Mouse (Mus musculus): ENCODE measurements around the gene Sphk1. TPM values are rescaled to one million over a fixed set of nuclear protein-coding genes. Genes with fewer than 3 reads are reported as not detected.
"Not testable (repeated sequence)": the region's sequence is repeated elsewhere in the genome, so short reads cannot be mapped to it uniquely, and the experiment has no call there.

Sphk1 gene
- 1 to 10 TPM; 2.5 to 3.9 TPM for total RNA-seq (2021)

GRCm38 (mm10) chr11:116530187-116531147, at the start of gene Sphk1:
TSS of gene Sphk1 (plus strand) at chr11:116530925.
- DNase-seq, result no peak
- intact Hi-C loops (cut with DNase I), result no loop called here

DNA sequence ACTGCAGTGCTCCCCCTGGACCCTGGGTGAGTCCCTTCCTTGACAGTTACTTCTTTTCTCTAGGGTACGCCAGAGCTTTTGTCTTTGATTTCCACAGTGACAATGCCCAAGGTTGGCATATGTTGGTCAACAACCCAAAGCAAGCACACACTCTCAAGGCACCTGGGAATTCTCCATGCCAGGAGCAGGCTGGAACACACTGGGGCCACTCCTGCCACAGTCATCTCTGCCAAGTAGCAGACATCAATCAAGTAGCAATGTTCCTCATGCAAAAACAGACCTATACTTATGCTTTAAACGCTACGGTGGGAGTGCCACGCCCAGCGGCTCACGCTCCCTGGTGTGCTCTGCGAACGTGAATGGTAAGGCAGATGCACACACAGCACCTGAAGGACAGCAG, 49.8 kb upstream of the Sphk1 start:
- intact Hi-C loops (cut with DNase I), result no loop called here
- DNase-seq, result no peak

DNA sequence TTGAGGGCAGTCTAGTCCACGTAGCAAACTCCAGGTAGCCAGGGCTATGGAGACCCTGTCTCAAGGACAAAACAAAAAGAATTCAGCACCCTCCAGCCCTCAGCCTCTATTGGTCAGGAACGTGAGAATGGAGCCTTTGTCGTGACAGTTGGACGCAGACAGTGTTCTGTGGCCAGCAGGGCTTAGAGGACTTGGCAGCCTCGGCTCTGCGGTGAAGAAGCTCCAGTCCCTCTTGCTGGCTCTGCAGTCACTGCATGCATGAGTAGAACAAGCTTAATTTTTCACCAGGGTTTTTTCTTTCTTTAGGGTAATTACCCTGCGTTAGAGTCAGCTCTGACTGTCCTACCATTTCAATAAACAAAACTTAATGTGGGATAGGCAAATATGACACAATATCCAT, 48.9 kb upstream of the Sphk1 start:
- intact Hi-C loops (cut with DNase I), result no loop called here
- DNase-seq, result no peak

DNA sequence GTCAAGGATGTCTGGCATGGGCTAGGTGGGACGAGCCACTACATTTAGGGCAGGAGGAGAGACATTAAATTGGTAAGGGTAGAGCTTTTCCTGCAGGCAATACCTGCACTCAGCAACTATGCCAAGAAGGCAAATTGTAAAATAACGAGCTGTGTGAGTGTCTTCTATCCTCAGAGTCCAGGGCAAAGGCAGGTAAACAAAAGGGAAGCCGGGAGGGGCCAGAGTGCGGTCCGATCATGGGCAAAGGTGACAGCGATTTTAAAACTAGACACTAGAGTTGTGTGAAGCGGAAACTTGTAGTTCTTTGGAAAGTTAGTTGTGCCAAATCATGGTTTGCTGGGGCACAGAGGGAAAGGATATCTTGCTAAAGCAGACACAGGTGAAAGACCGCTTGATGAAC, 46.5 kb upstream of the Sphk1 start:
- DNase-seq, result no peak
- intact Hi-C loops (cut with DNase I), result no loop called here

- no peak for DNase-seq
- intact Hi-C loops (cut with DNase I), result no loop called here
These were observed 42.5 kb upstream of the Sphk1 start for GRCm38 (mm10) chr11:116488207-116488606.

GRCm38 (mm10) chr11:116488693-116489375, 41.9 kb upstream of the Sphk1 start:
- intact Hi-C loops (cut with DNase I), result no loop called here
- DNase-seq, result no peak

DNA sequence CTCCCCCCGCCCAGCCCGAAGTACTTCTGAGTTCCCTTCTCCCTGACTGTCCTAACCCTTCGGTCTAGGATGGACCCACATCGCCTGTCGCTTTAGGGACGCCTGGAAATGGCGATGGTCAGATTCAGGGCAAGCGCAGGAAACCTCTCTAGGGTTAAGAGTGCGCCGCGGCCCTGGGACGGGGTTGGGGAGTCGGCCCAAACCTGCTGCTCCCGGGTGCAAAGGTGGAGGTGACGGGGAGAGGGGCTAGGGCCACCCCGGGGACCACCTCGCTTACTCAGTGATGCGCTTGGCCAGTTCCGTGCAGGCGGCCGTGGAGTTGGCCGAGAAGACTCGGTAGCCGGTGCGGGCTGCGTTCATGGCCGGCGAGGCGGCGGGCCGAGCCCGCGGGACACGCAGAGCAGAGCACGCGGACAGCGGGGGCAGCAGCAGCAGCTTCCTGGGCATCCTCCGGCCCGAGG, 40.9 kb upstream of the Sphk1 start:
- intact Hi-C loops (cut with DNase I), result no loop called here
- no peak for DNase-seq

DNA sequence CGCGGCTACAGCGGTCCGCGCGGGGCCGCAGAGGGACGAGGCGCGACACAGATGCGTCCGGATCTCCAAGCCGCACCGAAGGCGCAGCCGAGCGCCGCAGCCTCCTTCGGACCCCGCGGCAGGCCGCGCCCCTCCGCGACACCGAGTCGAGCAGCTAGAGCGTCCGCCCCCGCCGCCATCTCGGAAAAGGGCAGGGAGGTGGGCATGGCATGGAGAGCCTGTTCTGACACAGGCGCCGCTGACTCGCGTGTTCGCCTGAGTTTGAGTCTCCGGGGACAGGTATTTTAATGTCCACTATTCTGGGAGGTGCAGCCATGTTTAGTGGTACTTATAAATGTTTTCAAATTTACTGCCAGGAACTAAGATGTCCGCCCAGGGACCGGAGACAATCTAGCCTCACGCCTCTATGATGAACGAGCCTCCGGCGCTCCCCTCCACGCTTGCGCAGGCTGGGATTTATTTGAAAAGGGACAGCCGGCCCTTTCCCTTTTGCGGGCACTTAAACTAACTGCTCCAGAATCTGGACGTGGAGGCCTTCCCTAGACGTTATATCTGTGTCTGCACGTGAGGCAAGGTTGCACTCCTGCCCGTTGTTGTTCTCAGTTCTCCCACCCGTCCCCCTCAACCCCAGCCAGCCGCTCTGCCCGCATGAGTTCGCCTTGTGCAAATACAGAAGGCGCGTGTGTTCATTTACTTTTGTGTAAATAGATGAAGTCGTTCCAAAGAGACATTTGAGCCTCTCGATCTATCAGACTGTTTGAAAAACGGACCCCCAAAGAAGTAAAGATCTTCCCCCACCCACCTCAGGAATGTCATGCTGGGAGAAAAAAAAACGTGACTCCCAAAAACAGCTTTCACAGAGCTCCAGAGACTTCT, 40.3 kb upstream of the Sphk1 start:
- intact Hi-C loops (cut with DNase I), result no loop called here
- peak; percentile 92 to 93 for DNase-seq

DNA sequence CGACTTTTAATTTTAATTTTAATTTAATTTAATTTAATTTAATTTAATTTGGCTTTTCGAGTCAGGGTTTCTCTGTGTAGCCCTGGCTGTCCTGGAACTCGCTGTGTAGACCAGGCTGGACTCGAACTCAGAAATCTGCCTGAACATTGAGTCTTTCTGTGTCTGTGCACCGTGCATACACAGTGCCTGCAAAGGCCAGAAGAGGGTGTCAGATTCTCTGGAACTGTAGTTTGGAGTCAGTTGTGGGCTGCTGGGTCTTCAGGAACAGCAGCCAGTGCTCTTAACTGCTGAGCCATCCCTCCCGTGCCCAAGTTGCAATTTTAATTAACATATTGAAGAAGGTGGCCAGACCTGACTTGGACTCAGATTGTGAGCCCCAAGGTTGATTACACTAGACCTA, 39.4 kb upstream of the Sphk1 start:
- no peak for DNase-seq
- intact Hi-C loops (cut with DNase I), result no loop called here

DNA sequence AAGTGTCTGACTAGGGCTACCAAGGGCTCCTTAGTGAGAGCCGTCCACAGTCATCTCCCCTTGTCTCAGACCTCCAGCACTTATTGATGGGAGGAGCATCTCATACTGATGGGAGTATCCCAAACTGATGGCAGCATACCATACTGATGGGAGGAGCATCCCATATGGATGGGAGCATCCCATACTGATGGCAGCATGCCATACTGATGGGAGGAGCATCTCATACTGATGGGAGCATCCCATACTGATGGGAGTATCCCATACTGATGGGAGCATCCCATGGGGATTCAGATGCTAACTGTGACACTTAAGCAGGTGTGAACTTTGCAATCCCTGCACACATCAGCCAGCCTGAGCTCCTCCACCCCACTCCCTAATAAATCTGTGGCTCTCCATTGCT, 38.2 kb upstream of the Sphk1 start:
- DNase-seq; intact Hi-C loops (cut with DNase I): not testable (repeated sequence)

GRCm38 (mm10) chr11:116493191-116493590, 37.5 kb upstream of the Sphk1 start:
- intact Hi-C loops (cut with DNase I), result no loop called here

DNA sequence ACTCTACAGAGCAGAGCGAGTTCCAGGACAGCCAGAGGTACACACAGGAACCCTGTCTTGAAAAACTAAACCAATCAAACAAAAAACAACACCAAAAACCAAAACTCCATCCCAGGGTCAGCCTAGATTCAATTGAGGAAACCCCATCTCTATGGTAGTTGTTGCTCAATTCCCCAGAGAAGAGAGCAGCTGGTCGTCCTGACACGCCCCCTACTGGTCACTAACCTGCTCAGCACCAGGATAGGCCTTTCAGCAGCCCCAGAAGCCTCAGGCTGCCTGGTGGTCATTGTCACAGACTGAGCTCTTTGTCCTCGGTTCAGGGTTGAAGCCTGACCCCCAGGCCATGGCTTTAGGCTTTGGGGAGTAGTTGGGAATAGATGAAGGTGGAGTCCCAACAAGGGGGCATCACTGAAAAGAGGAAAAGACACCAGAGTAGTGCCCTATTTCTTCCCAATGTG, 36.9 kb upstream of the Sphk1 start, which contains the start of gene Prpsap1:
TSS of gene Prpsap1 (minus strand) at position 408 of the 458 bp plus-strand sequence.
- intact Hi-C loops (cut with DNase I), result no loop called here

More at GRCm38 (mm10) chr11:116493191-116493590, 37.5 kb upstream of the Sphk1 start:
- no peak for DNase-seq

DNA sequence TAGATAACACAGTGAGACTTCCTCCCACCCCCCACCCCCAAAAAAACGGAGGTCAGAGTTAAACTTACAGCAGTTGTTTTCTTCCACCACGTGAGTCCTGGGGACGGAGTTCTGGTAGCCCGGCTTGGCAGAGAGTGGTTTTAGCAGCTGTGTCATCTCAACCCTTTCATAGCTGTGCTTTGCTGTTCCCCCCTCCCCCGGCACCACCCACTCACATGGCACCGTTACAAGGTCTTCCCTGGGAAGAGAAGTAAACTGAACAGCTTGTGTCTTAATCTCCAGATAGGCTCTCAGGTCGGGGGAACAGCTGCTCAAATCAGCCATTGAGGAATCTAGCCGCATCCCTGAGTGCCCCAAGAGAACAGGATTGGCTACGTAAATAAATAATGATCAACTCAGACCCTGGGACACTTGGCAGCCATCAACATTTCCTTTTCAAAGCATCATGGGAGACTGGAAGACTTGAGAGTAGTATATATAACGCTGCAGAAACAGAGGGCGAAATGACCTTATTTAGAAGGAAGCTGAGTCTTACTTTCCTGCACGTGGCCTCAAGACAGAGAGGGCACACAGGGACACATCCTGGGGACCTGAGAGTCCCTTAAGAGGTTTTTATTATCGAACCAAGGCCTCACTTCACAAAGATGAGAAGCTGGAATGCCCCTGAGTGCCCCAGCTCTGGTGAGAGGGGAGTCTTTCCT, 36.1 kb upstream of the Sphk1 start:
- intact Hi-C loops (cut with DNase I), result no loop called here
- peak; percentile 91 for DNase-seq

More for the DNA sequence above, 36.9 kb upstream of the Sphk1 start, which contains the start of gene Prpsap1:
- peak; percentile 60 to 68 for DNase-seq

DNA sequence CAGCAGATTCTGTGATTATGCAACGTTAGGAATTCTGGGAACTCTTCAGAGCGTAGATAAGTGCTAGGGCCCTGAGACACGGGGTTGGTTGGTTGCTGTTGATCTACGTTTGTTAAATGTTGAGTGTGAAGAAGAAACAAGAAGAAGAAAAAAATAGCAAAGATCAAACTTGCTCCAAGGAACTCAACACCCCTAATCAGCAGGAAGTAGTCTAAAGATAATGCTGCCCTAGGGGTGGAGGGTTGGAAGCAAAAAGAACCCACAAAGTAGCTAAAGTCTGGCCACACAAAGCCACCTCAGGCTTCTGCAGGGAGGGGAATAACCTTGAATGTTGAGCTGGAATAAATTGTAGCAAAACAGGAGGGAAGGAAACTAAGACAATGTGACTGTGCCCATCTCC, 33.4 kb upstream of the Sphk1 start:
- intact Hi-C loops (cut with DNase I), result no loop called here
- DNase-seq, result no peak

GRCm38 (mm10) chr11:116498596-116498995, 32.1 kb upstream of the Sphk1 start:
- intact Hi-C loops (cut with DNase I), result no loop called here
- DNase-seq, result no peak

GRCm38 (mm10) chr11:116499018-116499417, 31.7 kb upstream of the Sphk1 start:
- intact Hi-C loops (cut with DNase I), result no loop called here
- DNase-seq, result no peak

- intact Hi-C loops (cut with DNase I), result loop anchor here (1.0 to 5.0 kb wide), 2 partner anchors 33 to 126 kb away; partner anchors contain the start of gene Rhbdf2
- DNase-seq, result peak; percentile 45 to 71
These were observed 29.5 kb upstream of the Sphk1 start for GRCm38 (mm10) chr11:116501005-116501746.

DNA sequence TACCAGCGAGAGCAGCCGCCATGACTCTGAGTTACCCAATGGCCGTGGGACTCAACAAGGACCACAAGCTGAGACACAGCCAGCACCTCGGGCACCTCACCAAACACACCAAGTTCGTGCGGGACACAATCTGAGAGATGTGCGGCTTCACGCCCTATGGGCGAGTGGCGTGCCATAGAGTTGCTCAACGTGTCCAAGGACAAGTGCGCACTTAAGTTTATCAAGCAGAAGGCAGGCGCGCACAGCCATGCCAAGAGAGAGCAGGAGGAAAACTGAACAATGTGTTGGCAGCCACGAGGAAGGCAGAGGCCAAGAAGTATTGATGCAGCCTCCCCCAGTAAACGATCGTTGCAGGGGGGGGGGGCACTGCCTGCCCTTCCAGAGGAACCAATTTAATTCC, 26.2 kb upstream of the Sphk1 start:
- intact Hi-C loops (cut with DNase I), result loop anchor here (5.0 kb wide), 1 partner anchor 123 kb away; the partner anchor contains the start of gene Rhbdf2
- DNase-seq, result peak in 1 of 2 experiments; percentile 48

GRCm38 (mm10) chr11:116505573-116505972, 25.2 kb upstream of the Sphk1 start:
- intact Hi-C loops (cut with DNase I), result no loop called here
- DNase-seq, result no peak

Measured in heart, postnatal 10 days (tissue).